Mouse (Mus musculus): ENCODE data around the gene Padi1.

DNA sequence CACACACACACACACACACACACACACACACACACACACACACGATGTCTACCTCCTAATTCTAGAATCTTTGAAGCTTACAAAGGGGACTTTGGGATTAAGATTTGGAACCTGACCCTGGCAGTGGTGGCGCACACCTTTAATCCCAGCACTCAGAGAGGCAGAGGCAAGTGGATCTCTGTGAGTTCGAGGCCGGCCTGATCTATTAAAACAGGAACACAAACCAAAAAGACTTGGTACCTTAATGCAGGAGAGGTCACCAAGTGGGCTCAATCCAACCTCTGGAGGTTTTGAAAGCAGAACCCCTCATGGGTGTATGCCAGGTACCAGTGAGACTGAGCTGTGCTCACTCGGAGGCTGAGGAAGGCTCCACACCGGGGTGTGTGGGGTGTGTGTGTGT, 33.5 kb upstream of the Padi1 start:
- TF ChIP-seq CTCF (IDR thresholded peaks at IDR 0.05; ENCODE audit: extremely low read depth, insufficient read depth, insufficient read length, insufficient replicate concordance) (no peak), POLR2A (IDR thresholded peaks at IDR 0.05; ENCODE audit: low read depth, low read length) (no peak)

Measured in spleen, adult 2 months (tissue).